ENCODE assay signal across 8 mouse cellular contexts in the genomic region with DNA sequence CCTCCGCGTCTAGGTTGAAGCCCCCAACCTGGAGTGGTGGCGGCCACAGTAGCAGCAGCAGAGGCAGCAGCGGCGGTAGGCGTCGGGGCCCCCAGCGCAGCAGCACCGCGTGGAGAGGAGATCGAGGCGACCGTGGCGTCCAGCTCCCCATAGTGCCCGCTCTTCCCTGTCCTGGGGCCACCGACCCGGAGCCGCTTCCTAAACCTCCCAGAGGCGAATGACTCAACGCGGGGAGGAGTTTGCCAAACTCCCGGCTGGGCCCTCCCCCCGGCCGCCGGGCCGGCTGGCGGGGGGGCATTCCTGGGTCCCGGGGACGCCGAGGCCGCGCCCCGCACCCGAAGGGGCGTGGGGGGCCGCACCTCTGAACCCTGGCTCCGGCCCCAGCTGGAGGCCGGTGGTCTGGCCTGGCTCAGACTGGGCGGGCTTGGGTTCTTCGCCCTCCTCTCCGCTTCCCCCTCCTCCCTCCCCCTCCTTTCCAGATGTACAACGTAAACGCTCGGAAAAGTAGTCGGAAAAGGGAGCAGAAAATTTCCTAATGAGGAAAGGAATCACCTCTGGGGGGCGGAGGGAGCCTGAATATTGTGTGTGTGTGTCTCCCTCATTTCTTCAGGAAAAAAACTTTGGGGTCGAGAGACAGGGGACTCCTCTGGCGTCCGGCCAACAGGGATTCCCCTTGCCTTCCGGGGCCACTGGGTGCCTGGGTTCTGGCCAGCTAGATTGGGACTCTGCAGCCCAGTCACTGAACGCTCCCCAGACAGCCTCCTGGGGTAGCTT. TPM values are rescaled to one million over a fixed set of nuclear protein-coding genes. Genes with fewer than 3 reads are reported as not detected.
DNase-seq lines count a peak whose midpoint lies in the region; ATAC-seq and TF ChIP-seq lines count a peak whose summit lies in the region.

TSS of gene Itga5 (minus strand) at position 388 of the 774 bp plus-strand sequence.

- no peak for DNase-seq in cerebellum, adult 2 months
- no peak for DNase-seq in cerebellum, adult 9-11 months
- DNase-seq in brain, adult 2 months (ENCODE audit: low read depth, low spot score), result peak; percentile 31
- DNase-seq in lung, adult 2 months, result peak; percentile 78
- DNase-seq in yolk sac, embryonic 10.5 days (ENCODE audit: low spot score), result peak; percentile 83

- peak; percentile 44 for ATAC-seq in granulocyte monocyte progenitor cell, adult 5-6 weeks (replicated peaks; ENCODE audit: poor library complexity, severe bottlenecking)
- peak; percentile 81 for ATAC-seq in intestine, embryonic 16.5 days
- peak; percentile 70 for ATAC-seq in neural tube, embryonic 14.5 days (ENCODE audit: low read depth)

- no peaks in the 10 kb centered on the region for H3K9me3 ChIP-seq in intestine, embryonic 16.5 days (ENCODE audit: control insufficient read depth, low read length)
- no peaks in the 10 kb centered on the region for H3K9me3 ChIP-seq in neural tube, embryonic 14.5 days (ENCODE audit: control insufficient read depth, low read length)

- peak within 1 kb of the TSS; percentile 91 for H3K4me2 ChIP-seq in intestine, embryonic 16.5 days (ENCODE audit: low read depth, low read length)
- peak within 1 kb of the TSS; percentile 89 for H3K4me2 ChIP-seq in neural tube, embryonic 14.5 days (ENCODE audit: low read depth, low read length)

- WGBS in cerebellum, adult 2 months, result 2% methylated on average over 51 of the region's 51 CpGs
- WGBS in intestine, embryonic 16.5 days, result 1% methylated on average over 47 of the region's 51 CpGs
- WGBS in lung, adult 2 months, result under 1% methylated on average over 51 of the region's 51 CpGs
- 1% methylated on average over 46 of the region's 51 CpGs for WGBS in neural tube, embryonic 14.5 days

- H3K27ac ChIP-seq in cerebellum, adult 2 months (ENCODE audit: insufficient read depth, low read length), result no peak within 1 kb of the TSS
- H3K27ac ChIP-seq in intestine, embryonic 16.5 days (ENCODE audit: low read length), result peak within 1 kb of the TSS; percentile 94
- H3K27ac ChIP-seq in neural tube, embryonic 14.5 days (ENCODE audit: low read depth, low read length), result peak within 1 kb of the TSS; percentile 7; the same call in 1 of the 2 replicates

- TF ChIP-seq POLR2A in cerebellum, adult 2 months (IDR thresholded peaks at IDR 0.05; ENCODE audit: borderline replicate concordance, insufficient read depth, low read length), result no peak
- peak; percentile 75; the same call in 1 of the 2 replicates for TF ChIP-seq POLR2A in lung, adult 2 months (IDR thresholded peaks at IDR 0.05; ENCODE audit: borderline replicate concordance, extremely low read depth, low read depth, low read length)

- no peaks in the 10 kb centered on the region for H3K4me1 ChIP-seq in cerebellum, adult 2 months (ENCODE audit: control insufficient read depth, insufficient read depth, low read length)
- H3K4me1 ChIP-seq in intestine, embryonic 16.5 days (ENCODE audit: control insufficient read depth, insufficient read depth, low read length), result peaks cover 22% of the 10 kb centered on the region; the same call in 1 of the 2 replicates
- peaks cover 9% of the 10 kb centered on the region for H3K4me1 ChIP-seq in lung, adult 2 months (ENCODE audit: control insufficient read depth, insufficient read depth, low read length)
- peaks cover 12% of the 10 kb centered on the region for H3K4me1 ChIP-seq in neural tube, embryonic 14.5 days (ENCODE audit: control insufficient read depth, insufficient read depth, low read length)

- peak within 1 kb of the TSS; percentile 23 for H3K4me3 ChIP-seq in cerebellum, adult 2 months (replicated peaks; ENCODE audit: insufficient read depth, low read depth, low read length)
- H3K4me3 ChIP-seq in intestine, embryonic 16.5 days (ENCODE audit: low read length), result peak within 1 kb of the TSS; percentile 85
- H3K4me3 ChIP-seq in lung, adult 2 months (replicated peaks; ENCODE audit: extremely low read depth, low read depth, low read length), result peak within 1 kb of the TSS; percentile 87
- peak within 1 kb of the TSS; percentile 42 for H3K4me3 ChIP-seq in neural tube, embryonic 14.5 days (ENCODE audit: low read depth, low read length)

- no peaks in the 10 kb centered on the region for H3K36me3 ChIP-seq in intestine, embryonic 16.5 days (ENCODE audit: control insufficient read depth, insufficient read depth, low read length)
- no peaks in the 10 kb centered on the region for H3K36me3 ChIP-seq in neural tube, embryonic 14.5 days (ENCODE audit: control insufficient read depth, insufficient read depth, low read length)

- H3K27me3 ChIP-seq in cerebellum, adult 2 months (ENCODE audit: control insufficient read depth, insufficient read depth, low read length), result peaks cover 5% of the 10 kb centered on the region
- no peaks in the 10 kb centered on the region for H3K27me3 ChIP-seq in intestine, embryonic 16.5 days (replicated peaks; ENCODE audit: control insufficient read depth, insufficient read depth, low read length)
- peaks cover 2% of the 10 kb centered on the region; the same call in 1 of the 2 replicates for H3K27me3 ChIP-seq in neural tube, embryonic 14.5 days (ENCODE audit: control insufficient read depth, insufficient read depth, low read length)

- no peak for TF ChIP-seq CTCF in cerebellum, adult 2 months (IDR thresholded peaks at IDR 0.05; ENCODE audit: borderline replicate concordance, insufficient read depth, low read depth, low read length)
- no peak for TF ChIP-seq CTCF in lung, adult 2 months (IDR thresholded peaks at IDR 0.05; ENCODE audit: insufficient read depth, low read length)

- H3K9ac ChIP-seq in intestine, embryonic 16.5 days (ENCODE audit: low read depth, low read length), result peak within 1 kb of the TSS; percentile 96
- peak within 1 kb of the TSS; percentile 55 for H3K9ac ChIP-seq in neural tube, embryonic 14.5 days (replicated peaks; ENCODE audit: low read depth, low read length)

RNA-seq across cellular contexts. Expression of gene Itga5, which starts in this region (rescaled TPM):
- 1.6 TPM in 2 replicates for polyA plus RNA-seq in cerebellum, adult 2 months (2012; rRNA removed)
- 24.7 and 29.8 TPM in 2 replicates for total RNA-seq in granulocyte monocyte progenitor cell, adult 5-6 weeks (2014; fragmentation: Nextera tagmentation)
- 5.0 and 12.7 TPM in 2 replicates for total RNA-seq in granulocyte monocyte progenitor cell, adult 5-6 weeks (2017)
- 40.3 and 43.0 TPM in 2 replicates for polyA plus RNA-seq in intestine, embryonic 16.5 days (2015; fragmentation: Nextera tagmentation; extraction: Ambion mirVana)
- polyA plus RNA-seq in lung, adult 2 months (2012; rRNA removed), result 34.3 and 35.9 TPM in 2 replicates
- polyA plus RNA-seq in neural tube, embryonic 14.5 days (2014; fragmentation: Nextera tagmentation; extraction: Ambion mirVana), result 3.8 and 7.4 TPM in 2 replicates

Comparison
In these comparisons a context has a peak if more than half of its experiments do, and no peak if none do; other contexts are left out.
1. DNase-seq: peak in brain, adult 2 months (single experiment), lung, adult 2 months (single experiment) and yolk sac, embryonic 10.5 days (single experiment); none in cerebellum, adult 2 months (0 of 2) and cerebellum, adult 9-11 months (single experiment).
2. H3K4me3 ChIP-seq: peak in every context shown above with its lines; median percentile 87 in lung, adult 2 months; 85 in intestine, embryonic 16.5 days; 42 in neural tube, embryonic 14.5 days; 23 in cerebellum, adult 2 months.
3. Peak in every context shown above with its lines, with median percentiles within 50 percentile points of each other: ATAC-seq.